Mouse (Mus musculus): Measurements from ENCODE around the gene Thra.

DNA sequence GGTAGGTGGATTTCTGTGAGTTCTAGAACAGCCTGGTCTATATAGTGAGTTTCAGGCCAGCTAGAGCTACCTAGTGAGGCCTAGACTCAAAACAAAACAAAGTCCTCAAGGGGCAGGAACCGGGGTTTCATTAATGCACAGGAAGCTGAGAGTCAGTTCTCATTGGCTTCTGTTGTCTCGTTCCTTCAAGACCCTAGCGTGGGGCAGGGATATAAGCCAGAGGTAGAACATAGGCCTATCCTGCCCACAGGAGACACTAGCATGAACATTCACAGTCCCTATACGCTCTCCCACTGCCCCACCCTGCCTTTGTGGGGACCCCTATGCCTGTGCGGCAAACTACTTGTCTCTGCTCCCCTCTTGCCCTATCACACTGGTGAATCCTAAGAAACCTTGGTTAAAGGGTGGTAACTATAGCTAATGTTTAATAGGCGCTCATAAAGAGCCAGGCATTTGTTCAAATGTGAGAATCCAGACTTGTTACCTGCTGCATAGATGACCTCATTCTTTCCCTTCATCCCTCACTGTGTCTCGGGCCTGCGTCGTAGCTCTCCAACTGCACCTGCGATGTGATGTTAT is 12.2 kb downstream of the Thra start:
- TF ChIP-seq GATA1 (IDR thresholded peaks at IDR 0.05; ENCODE audit: borderline replicate concordance, low read length) (no peak), FLI1 (IDR thresholded peaks at IDR 0.05; ENCODE audit: low read length) (no peak)
